Mouse (Mus musculus) c-Kit-negative CD71-positive TER-119-positive erythroid progenitor cells, embryonic 14.5 days (primary cell): Measurements from ENCODE around the gene Yars2.
"Not testable (repeated sequence)": the region's sequence is repeated elsewhere in the genome, so short reads cannot be mapped to it uniquely, and the experiment has no call there.

ENCODE experiments used
- DNase-seq: peaks from one replicate; pipeline ENCODE4 v3.0.0-alpha.2; 2013; ENCODE audit warnings: low read depth, low spot score

Gene Yars2

GRCm38 (mm10) chr16:16302369-16303137 lies at the start of gene Yars2:
Gene Yars2 (plus strand): TSS chr16:16302965.
- DNase-seq: peak; percentile 78

- no peak for DNase-seq
Measured at GRCm38 (mm10) chr16:16253326-16254074, 49.3 kb upstream of the Yars2 start.

- DNase-seq: no peak
Measured at GRCm38 (mm10) chr16:16255217-16255616, 47.5 kb upstream of the Yars2 start.

GRCm38 (mm10) chr16:16255874-16256273 lies 46.9 kb upstream of the Yars2 start:
- no peak for DNase-seq

GRCm38 (mm10) chr16:16256672-16257071 lies 46.1 kb upstream of the Yars2 start:
- no peak for DNase-seq

GRCm38 (mm10) chr16:16260882-16261281 lies 41.9 kb upstream of the Yars2 start:
- no peak for DNase-seq

- no peak for DNase-seq
Measured at GRCm38 (mm10) chr16:16261481-16261880, 41.3 kb upstream of the Yars2 start.

GRCm38 (mm10) chr16:16262436-16262835 lies 40.3 kb upstream of the Yars2 start:
- no peak for DNase-seq

- DNase-seq: no peak
Measured at GRCm38 (mm10) chr16:16272978-16273377, 29.8 kb upstream of the Yars2 start.

GRCm38 (mm10) chr16:16273752-16274151 lies 29.0 kb upstream of the Yars2 start:
- no peak for DNase-seq

- peak; percentile 25 for DNase-seq
Measured at GRCm38 (mm10) chr16:16303138-16303827, 518 bp downstream of the Yars2 start.

- peak; percentile 8 for DNase-seq
Measured at GRCm38 (mm10) chr16:16303888-16304287, 1.1 kb downstream of the Yars2 start.

- DNase-seq: no peak
Measured at GRCm38 (mm10) chr16:16311319-16311718, 8.6 kb downstream of the Yars2 start.

- no peak for DNase-seq
Measured at GRCm38 (mm10) chr16:16325775-16326336, 23.1 kb downstream of the Yars2 start.

GRCm38 (mm10) chr16:16346420-16346819 lies 43.7 kb downstream of the Yars2 start:
- DNase-seq: no peak

- DNase-seq: no peak
Measured at GRCm38 (mm10) chr16:16357908-16358307, 55.1 kb downstream of the Yars2 start.

GRCm38 (mm10) chr16:16358481-16359100 lies 55.8 kb downstream of the Yars2 start, which contains the start of gene Dnm1l:
Gene Dnm1l (minus strand): TSS chr16:16358959.
- DNase-seq: peak; percentile 83

- DNase-seq: not testable (repeated sequence)
Measured at GRCm38 (mm10) chr16:16359101-16359482, 56.3 kb downstream of the Yars2 start.
